Mouse (Mus musculus): ENCODE results near the gene Nos3.

DNA sequence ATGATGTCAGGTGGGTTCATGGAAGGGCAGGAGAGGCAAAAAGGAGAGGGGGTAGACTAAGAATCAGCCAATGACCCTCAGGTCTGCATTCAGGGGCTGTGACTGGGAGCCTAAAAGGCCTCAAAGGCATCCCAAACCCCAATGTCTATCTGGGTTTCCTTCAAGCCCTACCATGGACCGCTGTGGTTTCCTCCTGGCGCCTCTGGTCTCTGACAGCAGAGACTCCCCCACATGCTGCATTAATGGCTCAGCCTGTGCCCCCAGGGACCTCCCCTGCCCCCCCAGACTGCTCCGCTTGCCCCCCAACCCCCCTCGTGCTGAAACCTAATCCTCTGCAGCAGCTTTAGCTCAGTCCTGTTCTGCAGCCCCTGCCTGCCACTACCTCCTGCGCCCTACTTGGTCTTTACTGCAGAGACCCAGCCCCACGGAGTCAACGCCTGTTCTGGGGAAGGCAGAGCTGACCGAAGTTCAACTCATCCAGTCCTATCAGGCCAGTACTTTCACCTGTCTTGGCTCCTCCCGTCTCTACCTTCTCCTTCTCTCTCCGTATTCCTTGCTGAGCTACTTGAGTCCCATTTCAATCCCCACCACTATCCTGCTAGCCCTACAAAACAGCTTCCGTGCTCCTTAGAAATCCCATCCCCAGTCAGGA, 48.6 kb downstream of the Nos3 start, which contains the start of gene Asic3:
- no peak for TF ChIP-seq CTCF (IDR thresholded peaks at IDR 0.05; ENCODE audit: low read depth, low read length)
- TF ChIP-seq TAL1 (conservative IDR thresholded peaks at IDR 0.05; ENCODE audit: low read depth, low read length), result no peak
